Mouse (Mus musculus): ENCODE measurements around the gene Abcb4. TPM values are rescaled to one million over a fixed set of nuclear protein-coding genes. Genes with fewer than 3 reads are reported as not detected.
"Not testable (repeated sequence)": the region's sequence is repeated elsewhere in the genome, so short reads cannot be mapped to it uniquely, and the experiment has no call there.

The Abcb4 gene
- total and polyA plus RNA-seq, 3 experiments = 7.1 to 19.0 (median 14.2) TPM

DNA sequence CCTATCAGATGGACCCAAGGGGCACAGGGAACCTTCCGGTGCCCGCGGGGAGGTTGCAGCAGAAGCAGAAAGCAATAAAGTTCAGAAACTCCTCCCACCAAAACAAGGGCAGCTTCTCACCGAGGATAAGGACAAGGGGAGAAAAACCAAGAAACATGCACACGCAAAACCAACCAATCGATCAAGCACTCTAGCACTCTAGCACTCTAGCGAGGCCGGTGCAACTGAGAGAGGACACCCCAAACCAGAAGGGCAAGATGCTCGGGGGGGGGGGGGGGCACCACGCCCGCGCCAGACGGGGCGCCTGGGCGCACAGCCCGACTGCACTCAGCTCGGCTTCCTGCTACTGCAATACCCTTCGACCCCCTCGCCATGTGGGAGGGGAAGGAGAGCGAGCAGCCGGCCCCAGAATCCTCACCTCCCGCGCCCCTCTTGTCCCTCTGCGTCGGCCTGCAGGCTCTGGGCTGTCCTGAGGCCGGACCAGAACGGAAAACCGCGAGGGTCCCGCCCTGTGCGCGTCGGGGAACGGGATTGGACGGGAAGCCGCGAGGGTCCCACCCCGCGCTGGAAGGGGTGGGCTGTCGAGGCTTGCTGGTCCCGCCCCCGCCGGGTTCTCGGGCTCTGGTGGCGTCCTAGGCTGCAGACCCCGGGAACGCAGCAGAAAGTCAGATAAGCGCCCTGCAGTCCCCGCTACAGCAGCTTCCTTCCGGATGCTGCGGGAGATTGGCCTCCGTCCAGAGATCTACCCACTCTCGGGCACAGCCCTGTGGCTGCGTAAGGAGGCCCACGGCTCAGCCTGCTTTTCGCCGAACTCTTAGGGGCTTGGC lies 103.4 kb downstream of the Abcb4 start, which contains the start of gene Crot:
Gene Crot (minus strand): TSS at position 639 of the 827 bp plus-strand sequence.
- WGBS = under 1% methylated on average over 56 of the region's 57 CpGs
- Histone ChIP-seq H3K36me3 (ENCODE audit: control insufficient read depth, insufficient read depth, low read length) (peaks cover 6% of the 10 kb centered on the region), H3K27ac (peak within 1 kb of the TSS; percentile 93)

DNA sequence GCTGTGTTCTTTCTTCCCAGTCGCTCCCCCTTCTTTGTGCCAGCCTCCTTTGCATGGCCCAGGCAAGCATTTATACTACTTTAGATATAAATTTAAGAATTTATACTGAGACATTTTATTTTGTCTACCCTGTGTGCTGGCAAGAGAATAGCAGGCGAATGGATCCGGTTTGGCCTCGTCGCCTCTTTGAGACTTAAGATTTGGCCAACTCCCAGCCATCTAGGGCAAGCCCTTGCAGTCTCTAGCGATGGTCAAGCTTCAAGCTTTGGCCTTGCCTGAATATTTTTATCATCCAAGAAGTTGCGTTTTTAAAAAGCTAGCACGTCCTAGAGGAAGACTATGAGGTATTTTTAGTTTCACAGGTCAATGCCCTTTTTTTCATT lies 104.0 kb downstream of the Abcb4 start:
- DNase-seq = no peak
- Histone ChIP-seq H3K4me1 (ENCODE audit: control insufficient read depth, insufficient read depth, low read length) (0 out of 2 replicates have a peak, but pooled peaks cover 2% of the 10 kb centered on the region), H3K4me3 (peak overlapping the region; percentile 62), H3K27ac (peak overlapping the region; percentile 93), H3K79me2 (replicated peaks; ENCODE audit: control insufficient read depth, insufficient read depth, low read length) (no peaks in the 10 kb centered on the region; the same call in 1 of the 2 replicates), H3K36me3 (ENCODE audit: control insufficient read depth, insufficient read depth, low read length) (peaks cover 6% of the 10 kb centered on the region), H3K9ac (ENCODE audit: low read depth, low read length) (peak overlapping the region; percentile 65), H3K27me3 (ENCODE audit: control insufficient read depth, insufficient read depth, low read length) (no peaks in the 10 kb centered on the region)
- intact Hi-C loops (cut with DNase I) = loop anchor here (5.0 kb wide), 4 partner anchors 105 to 165 kb away; partner anchors contain the start of genes Abcb4, Dmtf1 and Tmem243
- under 1% methylated on average over 8 of the region's 8 CpGs for WGBS
- TF ChIP-seq CTCF (IDR thresholded peaks at IDR 0.05) = no peak
- TF ChIP-seq POLR2A (IDR thresholded peaks at IDR 0.05; ENCODE audit: insufficient read depth, low read depth, low read length) = no peak
- no peak for TF ChIP-seq EP300 (IDR thresholded peaks at IDR 0.05; ENCODE audit: insufficient read depth, low read depth, low read length)

More for the DNA sequence above, 103.4 kb downstream of the Abcb4 start, which contains the start of gene Crot:
- Histone ChIP-seq H3K9ac (ENCODE audit: low read depth, low read length) (peak within 1 kb of the TSS; percentile 88), H3K27me3 (ENCODE audit: control insufficient read depth, insufficient read depth, low read length) (no peaks in the 10 kb centered on the region), H3K4me3 (peak within 1 kb of the TSS; percentile 62), H3K79me2 (replicated peaks; ENCODE audit: control insufficient read depth, insufficient read depth, low read length) (no peaks in the 10 kb centered on the region; the same call in 1 of the 2 replicates), H3K4me1 (ENCODE audit: control insufficient read depth, insufficient read depth, low read length) (0 out of 2 replicates have a peak, but pooled peaks cover 2% of the 10 kb centered on the region)
- TF ChIP-seq EP300 (IDR thresholded peaks at IDR 0.05; ENCODE audit: insufficient read depth, low read depth, low read length) (no peak), POLR2A (IDR thresholded peaks at IDR 0.05; ENCODE audit: insufficient read depth, low read depth, low read length) (peak; percentile 92), CTCF (IDR thresholded peaks at IDR 0.05) (peak; percentile 31)
- intact Hi-C loops (cut with DNase I) = loop anchor here (5.0 kb wide), 4 partner anchors 105 to 165 kb away; partner anchors contain the start of genes Abcb4, Dmtf1 and Tmem243
- peak; percentile 95 to 96 for DNase-seq

DNA sequence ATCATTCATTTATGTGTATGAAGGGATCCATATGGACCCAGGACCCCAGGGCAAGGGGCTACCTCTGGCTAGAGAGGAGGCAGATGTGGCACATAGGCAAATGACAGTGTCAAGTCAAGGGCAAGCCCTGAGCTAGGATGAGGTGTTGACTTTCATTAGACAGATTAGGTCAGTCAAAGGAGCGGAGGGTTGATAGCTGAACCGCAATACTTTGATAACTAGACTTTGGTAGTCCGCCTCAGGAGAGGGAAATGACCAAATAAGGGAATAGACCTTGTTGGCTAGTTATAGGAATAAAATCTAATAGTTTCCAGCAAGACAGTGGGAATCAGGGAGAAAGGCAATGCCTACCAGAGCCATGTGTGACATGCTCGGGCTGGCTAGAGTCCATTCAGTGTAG lies 105.6 kb downstream of the Abcb4 start:
- TF ChIP-seq POLR2A (IDR thresholded peaks at IDR 0.05; ENCODE audit: insufficient read depth, low read depth, low read length) (no peak), CTCF (IDR thresholded peaks at IDR 0.05) (no peak), EP300 (IDR thresholded peaks at IDR 0.05; ENCODE audit: insufficient read depth, low read depth, low read length) (no peak)
- Histone ChIP-seq H3K9ac (ENCODE audit: low read depth, low read length) (no peak overlapping the region), H3K79me2 (replicated peaks; ENCODE audit: control insufficient read depth, insufficient read depth, low read length) (no peaks in the 10 kb centered on the region), H3K4me3 (no peak overlapping the region), H3K4me1 (ENCODE audit: control insufficient read depth, insufficient read depth, low read length) (0 out of 2 replicates have a peak, but pooled peaks cover 2% of the 10 kb centered on the region), H3K27me3 (ENCODE audit: control insufficient read depth, insufficient read depth, low read length) (no peaks in the 10 kb centered on the region), H3K36me3 (ENCODE audit: control insufficient read depth, insufficient read depth, low read length) (no peaks in the 10 kb centered on the region), H3K27ac (no peak overlapping the region)
- intact Hi-C loops (cut with DNase I) = loop anchor here (5.0 kb wide), 4 partner anchors 103 to 163 kb away; partner anchors contain the start of genes Abcb4, Dmtf1 and Tmem243
- 70% methylated on average over 4 of the region's 4 CpGs for WGBS
- no peak for DNase-seq

DNA sequence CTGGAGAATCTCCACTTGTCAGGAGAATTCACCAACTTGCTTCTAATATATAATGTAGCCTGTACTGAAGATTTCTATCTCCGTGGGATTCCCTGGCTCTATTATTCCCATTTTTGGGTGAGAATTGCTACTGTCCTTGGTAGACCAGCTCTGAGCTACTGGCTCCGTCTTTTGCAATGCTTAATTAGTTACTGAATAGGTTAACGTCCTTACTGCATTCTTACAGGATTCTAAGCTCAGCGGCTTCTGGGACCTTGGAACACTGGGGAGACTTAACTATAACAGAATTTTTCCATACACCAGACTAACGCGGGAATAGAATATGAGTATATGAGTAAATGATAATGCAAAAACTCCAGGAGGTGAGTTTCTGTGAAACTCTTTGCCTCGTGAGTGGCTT lies 106.5 kb downstream of the Abcb4 start:
- H3K36me3 ChIP-seq (ENCODE audit: control insufficient read depth, insufficient read depth, low read length); H3K4me1 ChIP-seq (ENCODE audit: control insufficient read depth, insufficient read depth, low read length); H3K79me2 ChIP-seq (replicated peaks; ENCODE audit: control insufficient read depth, insufficient read depth, low read length); H3K27ac ChIP-seq; intact Hi-C loops (cut with DNase I); DNase-seq; H3K27me3 ChIP-seq (ENCODE audit: control insufficient read depth, insufficient read depth, low read length); H3K9ac ChIP-seq (ENCODE audit: low read depth, low read length); H3K4me3 ChIP-seq: not testable (repeated sequence)
- WGBS = 63% methylated on average over 7 of the region's 7 CpGs

DNA sequence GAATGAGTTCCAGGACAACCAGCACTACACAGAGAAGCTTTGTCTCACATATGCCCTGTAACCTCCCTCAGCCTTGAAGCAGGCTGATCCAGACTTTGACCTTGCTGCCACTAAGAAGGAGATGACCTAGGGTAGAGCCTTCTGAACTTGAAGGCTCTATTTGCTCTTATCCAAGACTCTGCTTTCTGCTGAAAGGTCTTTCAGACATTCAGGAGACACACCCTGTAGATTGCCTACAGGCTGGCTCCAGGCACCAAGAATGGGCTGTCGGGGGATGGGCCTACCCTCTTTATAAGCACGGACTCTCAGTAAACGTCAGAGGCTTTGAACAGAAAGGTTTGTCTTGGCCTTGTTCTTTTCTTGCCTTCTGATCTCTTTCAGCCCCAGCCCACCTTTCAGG lies 113.1 kb downstream of the Abcb4 start:
- H3K27ac ChIP-seq; DNase-seq; H3K27me3 ChIP-seq (ENCODE audit: control insufficient read depth, insufficient read depth, low read length); H3K9ac ChIP-seq (ENCODE audit: low read depth, low read length); H3K4me1 ChIP-seq (ENCODE audit: control insufficient read depth, insufficient read depth, low read length); H3K79me2 ChIP-seq (replicated peaks; ENCODE audit: control insufficient read depth, insufficient read depth, low read length); intact Hi-C loops (cut with DNase I); H3K36me3 ChIP-seq (ENCODE audit: control insufficient read depth, insufficient read depth, low read length); H3K4me3 ChIP-seq: not testable (repeated sequence)
- 61% methylated on average over 3 of the region's 3 CpGs for WGBS

Other genes starting within 250 kb of the Abcb4 start
- gene Abcb1a, start 233.6 kb upstream of the Abcb4 start, total RNA-seq (2021) = 10 to 100 TPM in 1 of 2 experiments, 1 to 10 TPM in 1; 8.3 to 11.0 TPM
- gene Abcb1a, start 233.6 kb upstream of the Abcb4 start, polyA plus RNA-seq (2012; rRNA removed) = 6.3 and 9.8 TPM in 2 replicates
- gene Abcb1b, start 95.6 kb upstream of the Abcb4 start, total RNA-seq (2021) = 1 to 10 TPM; 3.2 to 5.0 TPM
- 3.1 and 3.3 TPM in 2 replicates for gene Abcb1b, start 95.6 kb upstream of the Abcb4 start, polyA plus RNA-seq (2012; rRNA removed)
- 10 to 100 TPM; 18.8 to 21.6 TPM for gene Crot, start 103.6 kb downstream of the Abcb4 start, total RNA-seq (2021)
- 8.6 and 16.2 TPM in 2 replicates for gene Crot, start 103.6 kb downstream of the Abcb4 start, polyA plus RNA-seq (2012; rRNA removed)
- 1 to 10 TPM; 8.1 to 9.8 TPM for gene Tmem243, start 207.0 kb downstream of the Abcb4 start, total RNA-seq (2021)
- gene Tmem243, start 207.0 kb downstream of the Abcb4 start, polyA plus RNA-seq (2012; rRNA removed) = 14.0 and 18.2 TPM in 2 replicates